Mouse (Mus musculus) kidney, adult 10 weeks (tissue): ENCODE results near the gene Pitpna. TPM values are rescaled to one million over a fixed set of nuclear protein-coding genes. Genes with fewer than 3 reads are reported as not detected.

Experiments
- polyA plus RNA-seq: library from polyadenylated mRNA; stranded (reverse); fragments of 350-450 nt; fragmentation: Illumina TruSeq; extraction: RNeasy Lipid Tissue Mini Kit (QIAGEN cat#74804); gene quantifications from one replicate; pipeline ENCODE4 v1.2.3, GENCODE M21; 2014; ENCODE audit warnings: low read depth, low replicate concordance

Pitpna gene
- 140 TPM for polyA plus RNA-seq

DNA sequence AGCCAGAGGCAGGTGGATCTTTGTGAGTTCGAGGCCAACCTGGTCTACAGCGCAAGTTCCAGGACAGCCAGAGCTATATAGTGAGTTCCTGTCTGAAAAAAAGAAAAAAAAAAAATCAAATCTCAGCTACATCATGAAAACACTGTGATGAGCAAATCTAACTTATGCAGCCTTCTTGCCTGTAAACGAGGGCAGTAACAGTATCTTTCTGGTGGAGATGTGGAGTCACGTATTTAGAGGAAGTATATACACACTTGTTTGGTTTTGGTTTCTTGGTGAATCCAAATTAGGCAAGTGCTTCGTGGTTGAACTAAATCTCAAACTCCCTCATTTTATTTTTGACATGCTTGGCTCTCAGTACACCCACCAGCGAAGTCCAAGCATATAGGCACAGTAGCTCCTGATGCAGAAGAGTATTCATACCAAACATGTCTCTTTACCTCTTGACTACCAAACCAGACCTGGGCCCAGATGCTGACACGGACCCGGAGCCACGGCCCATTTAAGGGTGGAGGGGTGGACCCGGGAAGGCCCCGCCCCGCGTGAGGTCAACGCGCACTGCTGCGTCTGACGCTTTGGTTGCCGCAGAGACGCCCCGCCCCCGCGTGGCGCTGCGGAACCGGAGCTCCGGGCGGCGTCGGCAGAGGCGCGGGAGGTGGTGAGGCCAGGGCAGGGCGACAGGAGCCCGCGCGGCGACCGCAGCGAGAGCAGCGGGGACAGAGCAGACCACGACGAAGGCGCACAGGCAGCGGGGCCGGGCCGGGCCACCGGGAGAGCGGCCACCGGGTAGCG, at the start of gene Pitpna:
Gene Pitpna (plus strand): TSS at position 605 of the 792 bp plus-strand sequence.

DNA sequence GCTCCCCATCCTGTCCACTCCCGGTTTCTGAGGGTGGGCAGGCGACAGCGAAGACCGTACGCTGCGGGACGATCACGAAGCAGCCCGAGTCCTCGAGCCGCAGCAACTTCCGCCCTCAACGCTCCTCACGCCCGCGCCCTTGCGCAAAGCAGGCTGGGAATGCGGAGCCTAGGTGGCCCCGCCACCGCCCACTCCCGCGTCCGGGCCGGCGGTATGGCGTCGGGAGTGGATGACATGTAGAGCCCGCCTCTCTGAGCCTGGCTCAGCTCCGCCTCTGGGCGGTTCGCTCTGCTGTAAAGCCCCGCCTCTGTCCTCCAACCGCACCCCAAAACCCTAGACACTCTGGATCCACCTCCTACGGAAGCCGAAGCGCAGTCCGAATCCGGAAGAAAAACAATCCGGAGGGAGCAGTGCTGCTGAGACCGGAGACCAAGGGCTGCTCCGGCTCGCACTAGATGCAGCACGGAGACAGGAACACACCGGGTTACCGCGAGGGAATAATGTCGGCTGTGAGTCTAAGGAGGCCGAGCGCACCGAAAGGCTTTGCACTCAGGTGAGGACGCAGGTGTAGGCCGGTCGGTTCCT, 42.8 kb downstream of the Pitpna start, which contains the start of gene Inpp5k:
Gene Inpp5k (plus strand): TSS at position 344 of the 585 bp plus-strand sequence.

DNA sequence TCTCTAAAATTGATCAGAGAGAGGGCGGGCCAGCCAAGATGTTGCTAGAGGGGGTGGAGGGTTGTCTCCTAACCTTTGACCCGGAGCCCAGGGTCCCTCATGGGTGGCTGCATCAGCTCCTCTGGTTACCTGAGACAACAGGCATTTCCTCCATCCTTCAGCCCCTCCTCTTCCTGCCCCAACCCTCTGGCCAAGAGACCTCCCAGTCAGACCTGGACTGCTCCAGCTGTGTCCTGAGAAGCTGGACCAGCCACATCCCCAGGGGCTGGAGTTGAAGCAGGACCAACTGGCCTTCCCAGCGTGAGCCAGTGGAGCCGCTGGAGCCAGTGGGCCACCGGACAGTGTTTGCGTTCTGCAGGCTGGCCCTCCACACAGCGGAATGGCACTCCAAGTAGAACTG, 62.4 kb downstream of the Pitpna start, which contains the start of gene Myo1c:
Gene Myo1c (plus strand): TSS at position 194 of the 400 bp plus-strand sequence.

Other genes starting within 250 kb of the Pitpna start
- 33.1 TPM for gene Rpa1, start 239.8 kb upstream of the Pitpna start, polyA plus RNA-seq
- 6.0 TPM for gene Smyd4, start 239.7 kb upstream of the Pitpna start, polyA plus RNA-seq
- gene Serpinf1, start 165.4 kb upstream of the Pitpna start, polyA plus RNA-seq: 0.89 TPM
- gene Serpinf2, start 148.5 kb upstream of the Pitpna start, polyA plus RNA-seq: 6.8 TPM
- 0.12 TPM for gene Wdr81, start 133.4 kb upstream of the Pitpna start, polyA plus RNA-seq
- 3.5 TPM for gene Tlcd2, start 126.4 kb upstream of the Pitpna start, polyA plus RNA-seq
- 35.1 TPM for gene Prpf8, start 101.3 kb upstream of the Pitpna start, polyA plus RNA-seq
- gene Rilp, start 78.0 kb upstream of the Pitpna start, polyA plus RNA-seq: 0.73 TPM
- gene Scarf1, start 74.6 kb upstream of the Pitpna start, polyA plus RNA-seq: not detected
- 18.8 TPM for gene Slc43a2, start 56.4 kb upstream of the Pitpna start, polyA plus RNA-seq
- gene Inpp5k, start 42.9 kb downstream of the Pitpna start, polyA plus RNA-seq: 43.3 TPM
- 8.9 TPM for gene Myo1c, start 62.4 kb downstream of the Pitpna start, polyA plus RNA-seq
- 239 TPM for gene Crk, start 91.2 kb downstream of the Pitpna start, polyA plus RNA-seq
- gene Ywhae, start 144.8 kb downstream of the Pitpna start, polyA plus RNA-seq: 1,397 TPM
- gene Doc2b, start 208.0 kb downstream of the Pitpna start, polyA plus RNA-seq: 0.12 TPM